Mouse (Mus musculus): ENCODE measurements around the gene Prkcq.

Prkcq gene

GRCm38 (mm10) chr2:11188279-11188678 is 16.4 kb downstream of the Prkcq start:
- DNase-seq, result no peak

GRCm38 (mm10) chr2:11189150-11189767 is 17.4 kb downstream of the Prkcq start:
- no peak for DNase-seq

- no peak for DNase-seq
Measured at GRCm38 (mm10) chr2:11192281-11193098, 20.6 kb downstream of the Prkcq start.

- no peak for DNase-seq
Measured at GRCm38 (mm10) chr2:11193099-11193618, 21.3 kb downstream of the Prkcq start.

GRCm38 (mm10) chr2:11194732-11195340 is 22.9 kb downstream of the Prkcq start:
- DNase-seq, result no peak

- no peak for DNase-seq
Measured at GRCm38 (mm10) chr2:11196071-11196470, 24.2 kb downstream of the Prkcq start.

- DNase-seq, result no peak
Measured at GRCm38 (mm10) chr2:11196952-11197559, 25.1 kb downstream of the Prkcq start.

GRCm38 (mm10) chr2:11199624-11200023 is 27.7 kb downstream of the Prkcq start:
- DNase-seq, result no peak

GRCm38 (mm10) chr2:11202841-11203240 is 30.9 kb downstream of the Prkcq start:
- DNase-seq, result no peak

- DNase-seq, result no peak
Measured at GRCm38 (mm10) chr2:11203261-11203660, 31.4 kb downstream of the Prkcq start.

GRCm38 (mm10) chr2:11204232-11204631 is 32.3 kb downstream of the Prkcq start:
- no peak for DNase-seq

GRCm38 (mm10) chr2:11204961-11205360 is 33.1 kb downstream of the Prkcq start:
- DNase-seq, result no peak

- no peak for DNase-seq
Measured at GRCm38 (mm10) chr2:11205720-11206119, 33.8 kb downstream of the Prkcq start.

GRCm38 (mm10) chr2:11208263-11208662 is 36.4 kb downstream of the Prkcq start:
- DNase-seq, result no peak

GRCm38 (mm10) chr2:11209335-11209734 is 37.4 kb downstream of the Prkcq start:
- DNase-seq, result no peak

GRCm38 (mm10) chr2:11210241-11210916 is 38.5 kb downstream of the Prkcq start:
- DNase-seq, result no peak

GRCm38 (mm10) chr2:11211961-11212562 is 40.2 kb downstream of the Prkcq start:
- no peak for DNase-seq

GRCm38 (mm10) chr2:11216421-11216820 is 44.5 kb downstream of the Prkcq start:
- no peak for DNase-seq

- no peak for DNase-seq
Measured at GRCm38 (mm10) chr2:11216847-11217246, 44.9 kb downstream of the Prkcq start.

- no peak for DNase-seq
Measured at GRCm38 (mm10) chr2:11218122-11218521, 46.2 kb downstream of the Prkcq start.

- DNase-seq, result no peak
Measured at GRCm38 (mm10) chr2:11219262-11219661, 47.4 kb downstream of the Prkcq start.

- no peak for DNase-seq
Measured at GRCm38 (mm10) chr2:11224808-11225484, 53.0 kb downstream of the Prkcq start.

Measured in right cerebral cortex, postnatal 25 days (tissue).